Mouse (Mus musculus) ES-Bruce4 (cell line): ENCODE results near the gene Tnks2.

Source experiments
- CTCF ChIP-seq: IDR thresholded peaks from one replicate; pipeline ENCODE4 v1.8.1; 2011; ENCODE audit warnings: low read depth, low read length
- POLR2A ChIP-seq: IDR thresholded peaks from one replicate; pipeline ENCODE4 v1.8.1; 2011; ENCODE audit warnings: low read length; ENCODE audit not compliant: insufficient read depth

GRCm38 (mm10) chr19:36936285-36936684, 102.3 kb downstream of the Tnks2 start:
- TF ChIP-seq CTCF (no peak), POLR2A (no peak)
